Mouse (Mus musculus): ENCODE results near the gene Glipr1l2. TPM values are rescaled to one million over a fixed set of nuclear protein-coding genes. Genes with fewer than 3 reads are reported as not detected.

Glipr1l2 gene
- polyA plus RNA-seq (2017; shearing (Covaris generic)): not detected

GRCm38 (mm10) chr10:112083157-112083556 is at the start of gene Glipr1l2:
TSS of gene Glipr1l2 (plus strand) at chr10:112083354.

DNA sequence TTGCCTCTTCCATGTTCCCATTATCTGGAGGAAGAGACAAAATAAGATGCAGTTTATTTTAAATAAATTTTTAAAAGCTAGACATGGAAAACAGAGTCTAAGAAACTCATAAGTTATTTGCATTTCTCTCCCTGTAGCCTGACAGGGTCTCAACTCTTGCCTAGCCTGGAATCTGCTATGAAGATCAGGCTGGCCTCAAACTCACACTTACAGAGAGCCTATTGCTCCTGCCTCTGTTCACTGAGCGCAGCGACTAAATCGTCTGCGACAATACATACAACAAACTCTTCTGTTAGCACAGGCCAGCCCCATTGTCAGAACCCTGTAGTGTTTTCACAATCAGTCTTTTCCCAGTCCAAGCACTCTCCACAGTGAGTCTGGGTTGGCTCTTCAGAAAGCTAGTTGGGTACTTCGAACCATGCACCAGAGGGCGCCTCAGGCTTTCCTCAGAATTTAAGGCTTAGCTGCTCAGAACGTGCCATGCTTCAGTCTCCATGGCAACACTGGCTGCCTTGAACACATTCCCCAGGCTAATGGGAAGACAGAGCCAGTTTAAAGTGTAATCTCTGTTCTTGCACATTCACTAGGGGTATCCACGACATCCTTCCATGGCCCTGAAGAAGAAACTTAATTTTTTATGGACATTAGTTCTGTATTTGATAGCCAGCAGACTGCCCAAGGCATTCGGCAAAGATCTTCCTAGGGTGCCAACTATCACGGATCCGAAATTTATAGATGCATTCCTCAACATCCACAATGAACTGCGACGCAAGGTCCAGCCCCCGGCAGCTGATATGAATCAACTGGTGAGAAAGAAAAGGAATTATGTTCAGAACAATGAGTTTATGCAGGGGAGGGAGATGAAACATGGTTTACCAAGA is 23.2 kb upstream of the Glipr1l2 start, which contains the start of gene Glipr1l1:
Glipr1l1 (plus strand) TSS at position 488 of the 881 bp plus-strand sequence.

Other genes starting within 250 kb of the Glipr1l2 start
- 57.6 TPM for gene Krr1, start 110.7 kb upstream of the Glipr1l2 start, polyA plus RNA-seq (2017; shearing (Covaris generic))
- 132 TPM for gene Glipr1, start 80.7 kb upstream of the Glipr1l2 start, polyA plus RNA-seq (2017; shearing (Covaris generic))
- not detected for gene Glipr1l1, start 23.2 kb upstream of the Glipr1l2 start, polyA plus RNA-seq (2017; shearing (Covaris generic))
- gene Glipr1l3, start 77.0 kb downstream of the Glipr1l2 start, polyA plus RNA-seq (2017; shearing (Covaris generic)): not detected
- gene Caps2, start 80.3 kb downstream of the Glipr1l2 start, polyA plus RNA-seq (2017; shearing (Covaris generic)): 0.86 TPM
- gene Kcnc2, start 187.8 kb downstream of the Glipr1l2 start, polyA plus RNA-seq (2017; shearing (Covaris generic)): not detected

Measured in CD4-positive, CD25-positive, alpha-beta regulatory T cell, adult 9 weeks (primary cell).